Mouse (Mus musculus) forebrain, postnatal 0 days (tissue): Measurements from ENCODE around the gene Exoc3l2. TPM values are rescaled to one million over a fixed set of nuclear protein-coding genes. Genes with fewer than 3 reads are reported as not detected.

ENCODE experiments used
- ATAC-seq: fragments of 200-750 bp; cut with Nextera tagmentation; 2 replicates; pipeline ENCODE4 v1.8.0; 2017; ENCODE audit warnings: mild to moderate bottlenecking, moderate library complexity
- DNase-seq: peaks from one replicate; pipeline ENCODE4 v3.0.0-alpha.2; 2015
- H3K27ac ChIP-seq: fragments of 300-500 bp; sonication (generic); 2 replicates; pipeline ENCODE4 v1.5.1; 2014; ENCODE audit warnings: low read depth, mild to moderate bottlenecking, antibody characterized with exemption, low read length, moderate library complexity, mixed read lengths
- H3K27me3 ChIP-seq: fragments of 300-500 bp; sonication (generic); 2 replicates; pipeline ENCODE4 v1.6.1; 2014; ENCODE audit warnings: mild to moderate bottlenecking, low read length, mixed read lengths; ENCODE audit not compliant: insufficient read depth
- H3K36me3 ChIP-seq: fragments of 300-500 bp; sonication (generic); 2 replicates; pipeline ENCODE4 v1.6.1; 2014; ENCODE audit warnings: mild to moderate bottlenecking, moderate library complexity; ENCODE audit not compliant: insufficient read depth
- H3K4me1 ChIP-seq: fragments of 300-500 bp; sonication (generic); 2 replicates; pipeline ENCODE4 v1.6.1; 2014; ENCODE audit warnings: antibody characterized with exemption; ENCODE audit not compliant: insufficient read depth
- H3K4me2 ChIP-seq: fragments of 300-500 bp; sonication (generic); 2 replicates; pipeline ENCODE4 v1.6.1; 2014; ENCODE audit warnings: low read depth, mild to moderate bottlenecking, moderate library complexity
- H3K4me3 ChIP-seq: fragments of 300-500 bp; sonication (generic); 2 replicates; pipeline ENCODE4 v1.5.1; 2014; ENCODE audit warnings: low read depth, low read length, mixed read lengths
- H3K9ac ChIP-seq: fragments of 300-500 bp; sonication (generic); 2 replicates; pipeline ENCODE4 v1.6.1; 2014; ENCODE audit warnings: mild to moderate bottlenecking
- H3K9me3 ChIP-seq: fragments of 300-500 bp; sonication (generic); 2 replicates; pipeline ENCODE4 v1.6.1; 2016; ENCODE audit warnings: low read length
- CTCF ChIP-seq: sonication (generic); IDR thresholded peaks from 2 replicates; pipeline ENCODE4 v1.5.1; 2016; ENCODE audit warnings: antibody characterized with exemption, control low read depth, low read depth
- whole genome bisulfite sequencing: fragments of 180-500 bp; shearing (Covaris S2); extraction: QIAGEN DNeasy Blood & Tissue Kit; methylation state at CpG from one replicate; pipeline ENCODE4 v1.1.7; 2014; 5-methylcytosine and 5-hydroxymethylcytosine counted together
- polyA plus RNA-seq: library from polyadenylated mRNA; unstranded; fragments of >200 nt; fragmentation: Nextera tagmentation; extraction: Ambion mirVana; gene quantifications from 2 replicates; pipeline ENCODE4 v1.2.1, GENCODE M21; 2015
- total RNA-seq: library from RNA; depleted of rRNA; stranded (reverse); fragments of >200 nt; gene quantifications from 2 replicates; pipeline ENCODE4 v1.2.3, GENCODE M21; 2014; rRNA removed

Gene Exoc3l2
- total and polyA plus RNA-seq, 2 experiments from 2014 or later, result 0.14 to 0.38 TPM

DNA sequence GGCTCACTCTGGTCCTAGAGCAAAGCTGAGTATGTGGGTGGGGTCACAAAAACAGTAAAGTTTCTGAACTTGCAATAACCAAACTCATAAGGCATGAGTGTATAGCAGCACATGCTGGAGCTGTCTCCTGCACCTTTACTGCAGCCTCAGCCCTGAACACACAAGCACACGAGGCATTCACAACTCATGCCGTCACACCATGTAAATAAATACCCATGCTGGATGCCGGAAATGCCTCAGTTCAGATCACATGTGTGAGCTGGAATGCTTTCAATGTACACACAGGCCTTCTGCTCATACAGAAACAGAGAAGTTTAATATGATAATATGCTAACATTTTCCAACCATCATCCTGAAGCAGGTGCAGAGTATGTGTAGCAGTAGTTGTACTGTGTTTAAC is 82.9 kb downstream of the Exoc3l2 start:
- H3K9ac ChIP-seq, result no peak overlapping the region
- H3K27me3 ChIP-seq, result no peaks in the 10 kb centered on the region
- DNase-seq, result no peak
- H3K36me3 ChIP-seq, result no peaks in the 10 kb centered on the region
- H3K4me1 ChIP-seq, result 0 out of 2 replicates have a peak, but pooled peaks cover 3% of the 10 kb centered on the region
- no peak overlapping the region for H3K4me3 ChIP-seq
- H3K27ac ChIP-seq, result no peak overlapping the region
- no peak overlapping the region for H3K4me2 ChIP-seq
- no peak for TF ChIP-seq CTCF
- ATAC-seq, result no peak
- no peaks in the 10 kb centered on the region for H3K9me3 ChIP-seq
- WGBS, result 49% methylated on average over 3 of the region's 3 CpGs

Other genes starting within 250 kb of the Exoc3l2 start
- 32.2 and 34.4 TPM in 2 replicates for gene Opa3, start 235.0 kb upstream of the Exoc3l2 start, total RNA-seq
- gene Opa3, start 235.0 kb upstream of the Exoc3l2 start, polyA plus RNA-seq, result 35.1 and 35.8 TPM in 2 replicates
- gene Vasp, start 191.5 kb upstream of the Exoc3l2 start, total RNA-seq, result 40.6 and 45.9 TPM in 2 replicates
- gene Vasp, start 191.5 kb upstream of the Exoc3l2 start, polyA plus RNA-seq, result 30.0 and 30.6 TPM in 2 replicates
- 2.3 and 3.2 TPM in 2 replicates for gene Ppm1n, start 183.3 kb upstream of the Exoc3l2 start, total RNA-seq
- 0.69 and 1.1 TPM in 2 replicates for gene Ppm1n, start 183.3 kb upstream of the Exoc3l2 start, polyA plus RNA-seq
- 154 and 163 TPM in 2 replicates for gene Rtn2, start 180.7 kb upstream of the Exoc3l2 start, total RNA-seq
- gene Rtn2, start 180.7 kb upstream of the Exoc3l2 start, polyA plus RNA-seq, result 126 and 136 TPM in 2 replicates
- gene Fosb, start 153.3 kb upstream of the Exoc3l2 start, total RNA-seq, result 1.6 and 5.1 TPM in 2 replicates
- gene Fosb, start 153.3 kb upstream of the Exoc3l2 start, polyA plus RNA-seq, result 0.28 and 0.36 TPM in 2 replicates
- gene Ercc1, start 118.6 kb upstream of the Exoc3l2 start, total RNA-seq, result 56.6 and 73.6 TPM in 2 replicates
- 80.5 and 81.0 TPM in 2 replicates for gene Ercc1, start 118.6 kb upstream of the Exoc3l2 start, polyA plus RNA-seq
- 12.1 and 15.5 TPM in 2 replicates for gene Cd3eap, start 103.8 kb upstream of the Exoc3l2 start, total RNA-seq
- 19.4 and 21.6 TPM in 2 replicates for gene Cd3eap, start 103.8 kb upstream of the Exoc3l2 start, polyA plus RNA-seq
- gene Ppp1r13l, start 103.6 kb upstream of the Exoc3l2 start, total RNA-seq, result 0.76 and 1.2 TPM in 2 replicates
- 2.0 and 2.1 TPM in 2 replicates for gene Ppp1r13l, start 103.6 kb upstream of the Exoc3l2 start, polyA plus RNA-seq
- 47.7 and 58.2 TPM in 2 replicates for gene Ercc2, start 81.3 kb upstream of the Exoc3l2 start, total RNA-seq
- 17.9 and 21.8 TPM in 2 replicates for gene Ercc2, start 81.3 kb upstream of the Exoc3l2 start, polyA plus RNA-seq
- 2.2 and 3.0 TPM in 2 replicates for gene Klc3, start 59.2 kb upstream of the Exoc3l2 start, total RNA-seq
- 2.1 and 2.9 TPM in 2 replicates for gene Klc3, start 59.2 kb upstream of the Exoc3l2 start, polyA plus RNA-seq
- gene Ckm, start 58.6 kb upstream of the Exoc3l2 start, total RNA-seq, result 0.48 and 4.2 TPM in 2 replicates
- not detected in 2 replicates for gene Ckm, start 58.6 kb upstream of the Exoc3l2 start, polyA plus RNA-seq
- 46.7 and 47.1 TPM in 2 replicates for gene Mark4, start 4.5 kb upstream of the Exoc3l2 start, total RNA-seq
- gene Mark4, start 4.5 kb upstream of the Exoc3l2 start, polyA plus RNA-seq, result 16.1 and 21.0 TPM in 2 replicates
- 17.3 and 17.8 TPM in 2 replicates for gene Bloc1s3, start 45.0 kb downstream of the Exoc3l2 start, total RNA-seq
- 4.5 and 5.1 TPM in 2 replicates for gene Bloc1s3, start 45.0 kb downstream of the Exoc3l2 start, polyA plus RNA-seq
- gene Trappc6a, start 45.1 kb downstream of the Exoc3l2 start, total RNA-seq, result 28.5 and 28.8 TPM in 2 replicates
- gene Trappc6a, start 45.1 kb downstream of the Exoc3l2 start, polyA plus RNA-seq, result 38.7 and 38.8 TPM in 2 replicates
- gene Nkpd1, start 54.5 kb downstream of the Exoc3l2 start, total RNA-seq, result 2.0 and 3.4 TPM in 2 replicates
- gene Nkpd1, start 54.5 kb downstream of the Exoc3l2 start, polyA plus RNA-seq, result 1.1 and 2.3 TPM in 2 replicates
- 86.4 and 87.8 TPM in 2 replicates for gene Ppp1r37, start 99.7 kb downstream of the Exoc3l2 start, total RNA-seq
- gene Ppp1r37, start 99.7 kb downstream of the Exoc3l2 start, polyA plus RNA-seq, result 23.4 and 27.2 TPM in 2 replicates
- 0.31 and 1.2 TPM in 2 replicates for gene Zfp296, start 114.0 kb downstream of the Exoc3l2 start, total RNA-seq
- 0.09 and 0.16 TPM in 2 replicates for gene Zfp296, start 114.0 kb downstream of the Exoc3l2 start, polyA plus RNA-seq
- gene Gemin7, start 114.3 kb downstream of the Exoc3l2 start, total RNA-seq, result 38.2 and 56.4 TPM in 2 replicates
- 145 and 148 TPM in 2 replicates for gene Gemin7, start 114.3 kb downstream of the Exoc3l2 start, polyA plus RNA-seq
- gene Clasrp, start 141.2 kb downstream of the Exoc3l2 start, total RNA-seq, result 56.0 and 89.0 TPM in 2 replicates
- gene Clasrp, start 141.2 kb downstream of the Exoc3l2 start, polyA plus RNA-seq, result 50.1 and 56.8 TPM in 2 replicates
- gene Relb, start 166.1 kb downstream of the Exoc3l2 start, total RNA-seq, result 6.5 and 6.9 TPM in 2 replicates
- gene Relb, start 166.1 kb downstream of the Exoc3l2 start, polyA plus RNA-seq, result 4.5 and 5.4 TPM in 2 replicates
- gene Clptm1, start 201.7 kb downstream of the Exoc3l2 start, total RNA-seq, result 93.2 and 109 TPM in 2 replicates
- 111 and 136 TPM in 2 replicates for gene Clptm1, start 201.7 kb downstream of the Exoc3l2 start, polyA plus RNA-seq
- gene Apoc2, start 214.6 kb downstream of the Exoc3l2 start, total RNA-seq, result 0.86 TPM in 1 of 2 replicates, not detected in the other
- 0.50 TPM in 1 of 2 replicates, not detected in the other for gene Apoc2, start 214.6 kb downstream of the Exoc3l2 start, polyA plus RNA-seq
- not detected in 2 replicates for gene Gm44805, start 218.1 kb downstream of the Exoc3l2 start, total RNA-seq
- gene Gm44805, start 218.1 kb downstream of the Exoc3l2 start, polyA plus RNA-seq, result not detected in 2 replicates
- gene Apoc4, start 218.1 kb downstream of the Exoc3l2 start, total RNA-seq, result not detected in 2 replicates
- not detected in 2 replicates for gene Apoc4, start 218.1 kb downstream of the Exoc3l2 start, polyA plus RNA-seq
- 2.1 and 5.3 TPM in 2 replicates for gene Apoc1, start 229.3 kb downstream of the Exoc3l2 start, total RNA-seq
- gene Apoc1, start 229.3 kb downstream of the Exoc3l2 start, polyA plus RNA-seq, result 3.0 and 5.5 TPM in 2 replicates
- 1,116 and 1,436 TPM in 2 replicates for gene Apoe, start 235.9 kb downstream of the Exoc3l2 start, total RNA-seq
- gene Apoe, start 235.9 kb downstream of the Exoc3l2 start, polyA plus RNA-seq, result 1,283 and 1,495 TPM in 2 replicates